Mouse (Mus musculus) myocyte (in vitro differentiated cells): ENCODE measurements around the gene Gm10354. TPM values are rescaled to one million over a fixed set of nuclear protein-coding genes. Genes with fewer than 3 reads are reported as not detected.
"Not testable (repeated sequence)": the region's sequence is repeated elsewhere in the genome, so short reads cannot be mapped to it uniquely, and the experiment has no call there.

ENCODE experiments used
- H3K27me3 ChIP-seq: one replicate; pipeline ENCODE4 v1.6.1; 2011; ENCODE audit not compliant: control insufficient read depth, insufficient read depth, insufficient read length
- H3K36me3 ChIP-seq: one replicate; pipeline ENCODE4 v1.6.1; 2011; ENCODE audit not compliant: control insufficient read depth, insufficient read depth
- H3K4me2 ChIP-seq: one replicate; pipeline ENCODE4 v1.6.1; 2011; ENCODE audit warnings: low read depth, control low read depth
- H3K4me3 ChIP-seq: one replicate; pipeline ENCODE4 v1.5.1; 2011; ENCODE audit warnings: mild to moderate bottlenecking, control low read depth, moderate library complexity
- H3K79me2 ChIP-seq: one replicate; pipeline ENCODE4 v1.6.1; 2011; ENCODE audit not compliant: control insufficient read depth, insufficient read depth
- H3ac ChIP-seq: one replicate; pipeline ENCODE4 v1.6.1; 2011; ENCODE audit not compliant: control insufficient read depth, insufficient read length
- polyA plus RNA-seq: library from polyadenylated mRNA; unstranded; fragments of >200 nt; fragmentation: generic; extraction: Trizol; gene quantifications from one replicate; pipeline ENCODE4 v1.2.1, GENCODE M21; 2012; ENCODE audit warnings: missing spikeins

Gm10354 gene
- polyA plus RNA-seq = not detected

DNA sequence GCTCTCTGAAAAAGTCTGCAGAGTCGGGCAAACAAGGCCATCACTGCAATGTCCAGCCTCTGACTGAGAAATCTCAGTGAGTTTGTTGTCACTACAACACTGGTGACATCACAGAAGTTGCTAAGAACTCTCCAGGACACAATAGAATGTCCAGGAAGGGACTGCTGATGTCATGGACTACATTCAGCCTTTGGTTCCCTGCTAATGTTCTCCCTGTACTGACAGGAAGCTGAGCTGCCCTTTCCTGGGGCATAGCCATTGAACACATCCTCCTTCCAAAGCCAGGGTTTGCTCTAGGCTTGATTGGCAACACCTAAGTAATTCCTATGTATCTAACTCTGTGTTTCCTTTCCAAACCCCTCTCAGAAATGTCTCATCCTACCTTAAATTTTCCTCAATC lies at the start of gene Gm10354:
TSS of gene Gm10354 (minus strand) at position 101 of the 400 bp plus-strand sequence.
- not testable (repeated sequence) for H3K4me3 ChIP-seq, H3K36me3 ChIP-seq, H3ac ChIP-seq, H3K79me2 ChIP-seq, H3K4me2 ChIP-seq, H3K27me3 ChIP-seq

DNA sequence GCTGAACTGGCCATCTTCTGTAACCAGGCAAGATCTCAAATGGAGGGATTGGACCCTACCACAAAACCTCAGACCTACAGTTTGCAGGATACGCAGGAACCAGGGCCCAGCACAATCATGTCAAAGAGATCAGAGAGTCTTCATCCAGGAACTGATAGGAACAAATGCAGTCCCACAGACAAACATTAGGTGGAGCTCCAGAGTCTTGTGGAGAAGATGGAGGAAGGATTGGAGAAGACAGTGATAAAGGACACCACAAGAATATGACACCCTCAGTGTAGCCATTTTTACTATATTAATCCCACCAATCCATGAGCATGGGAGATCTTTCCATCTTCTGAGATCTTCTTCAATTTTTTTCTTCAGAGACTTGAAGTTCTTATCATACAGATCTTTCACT lies 45.6 kb upstream of the Gm10354 start:
- not testable (repeated sequence) for H3K4me2 ChIP-seq

DNA sequence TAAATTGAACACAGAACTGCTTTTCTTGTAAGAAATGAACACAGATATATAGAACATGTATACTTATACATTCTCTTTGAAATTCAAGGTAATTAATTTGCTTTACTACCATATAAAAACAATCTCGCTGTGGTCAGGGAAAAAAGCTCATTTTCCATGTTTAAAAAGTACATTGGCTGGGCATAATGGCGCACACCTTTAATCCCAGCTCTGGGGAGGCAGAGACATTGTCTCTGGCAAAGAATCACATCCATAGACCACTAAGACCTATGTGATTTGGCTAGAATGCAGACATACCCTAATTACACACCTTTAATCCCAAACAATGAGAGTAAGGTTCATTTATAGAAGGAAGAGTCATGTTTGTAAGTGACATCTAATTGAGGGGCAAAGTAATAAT lies 41.3 kb upstream of the Gm10354 start:
- not testable (repeated sequence) for H3ac ChIP-seq, H3K4me3 ChIP-seq, H3K27me3 ChIP-seq, H3K79me2 ChIP-seq, H3K4me2 ChIP-seq, H3K36me3 ChIP-seq

More for the DNA sequence above, 45.6 kb upstream of the Gm10354 start:
- H3K36me3 ChIP-seq, H3ac ChIP-seq, H3K79me2 ChIP-seq, H3K27me3 ChIP-seq, H3K4me3 ChIP-seq: not testable (repeated sequence)

DNA sequence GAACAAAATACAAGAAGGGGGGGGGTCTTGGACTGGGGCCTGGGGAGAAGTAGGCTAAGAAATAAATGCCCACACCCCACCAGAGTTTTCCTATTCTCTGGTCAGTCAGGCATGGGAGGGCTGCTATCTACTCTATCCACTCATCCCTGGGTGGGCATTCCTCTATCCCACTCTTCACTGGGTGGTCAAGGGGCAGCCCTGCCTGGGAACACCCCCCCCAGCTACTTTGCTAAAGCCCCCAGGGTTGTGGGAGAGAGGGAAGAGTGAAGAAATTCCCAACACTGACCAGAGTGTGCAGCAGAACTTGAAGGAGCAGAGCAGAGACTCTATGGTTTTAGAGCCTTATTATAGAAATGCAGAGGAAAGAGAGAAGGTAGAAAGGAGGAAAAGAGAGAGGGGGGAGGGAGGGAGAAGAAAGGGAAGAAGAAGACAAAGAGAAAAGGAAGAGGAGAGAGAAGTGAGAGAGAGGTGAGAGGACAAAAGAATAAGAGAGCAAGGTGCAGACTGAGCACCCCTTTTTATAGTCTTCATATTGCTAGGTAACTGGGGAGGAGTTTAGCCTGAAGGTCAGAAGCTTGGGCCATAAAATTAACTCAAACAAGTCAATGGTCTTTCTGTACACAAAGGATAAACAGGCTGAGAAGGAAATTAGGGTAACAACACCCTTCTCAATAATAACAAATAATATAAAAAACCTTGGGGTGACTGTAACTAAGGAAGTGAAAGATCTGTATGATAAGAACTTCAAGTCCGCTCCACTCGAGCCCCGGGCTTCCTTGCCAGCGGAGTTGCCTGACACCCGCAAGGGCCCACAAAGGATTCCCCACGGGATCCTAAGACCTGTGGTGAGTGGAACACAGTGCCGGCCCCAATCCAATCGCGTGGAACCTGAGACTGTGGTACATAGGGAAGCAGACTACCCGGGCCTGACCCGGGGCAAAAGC lies 32.2 kb upstream of the Gm10354 start:
- not testable (repeated sequence) for H3K4me3 ChIP-seq, H3K36me3 ChIP-seq, H3K79me2 ChIP-seq, H3ac ChIP-seq, H3K4me2 ChIP-seq, H3K27me3 ChIP-seq

DNA sequence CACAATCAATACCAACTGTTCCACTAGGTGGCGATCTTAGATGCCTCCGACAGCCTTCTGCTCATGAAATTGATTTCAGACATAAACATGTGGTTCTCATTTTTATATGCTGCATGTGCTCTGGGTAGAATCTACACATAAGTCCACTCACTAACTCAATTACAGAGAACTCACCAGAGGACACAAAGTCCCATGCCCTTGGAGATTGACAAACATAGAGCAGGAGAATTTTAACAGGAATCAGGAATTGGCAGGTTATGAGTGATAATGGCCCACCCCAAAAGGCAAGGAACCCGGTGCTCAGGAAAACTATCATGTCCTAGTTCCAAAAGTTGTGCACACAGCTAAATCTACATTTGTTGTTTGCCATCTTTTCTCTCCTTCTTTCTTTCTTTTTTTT lies 28.2 kb upstream of the Gm10354 start:
- H3K4me3 ChIP-seq, H3ac ChIP-seq, H3K36me3 ChIP-seq, H3K79me2 ChIP-seq, H3K27me3 ChIP-seq, H3K4me2 ChIP-seq: not testable (repeated sequence)

DNA sequence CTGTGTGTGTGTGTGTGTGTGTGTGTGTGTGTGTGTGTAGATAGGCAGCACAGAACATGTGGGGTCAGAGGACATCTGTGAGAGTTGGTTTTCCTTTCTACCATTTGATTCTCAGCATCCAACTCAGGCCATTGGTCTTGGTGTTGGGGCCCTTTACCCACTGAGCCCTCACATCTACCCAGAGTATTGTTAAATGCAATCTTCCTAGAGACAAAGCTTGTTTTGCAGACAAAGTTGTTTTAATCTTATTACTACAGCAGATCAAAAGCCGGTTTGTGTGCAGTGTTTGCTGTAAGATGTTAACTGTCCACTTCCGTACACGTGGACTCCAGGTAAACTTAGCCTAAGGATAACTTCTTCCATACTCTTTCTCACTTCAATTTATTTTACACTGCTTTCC lies 27.6 kb upstream of the Gm10354 start:
- not testable (repeated sequence) for H3K36me3 ChIP-seq, H3K79me2 ChIP-seq, H3K4me3 ChIP-seq

DNA sequence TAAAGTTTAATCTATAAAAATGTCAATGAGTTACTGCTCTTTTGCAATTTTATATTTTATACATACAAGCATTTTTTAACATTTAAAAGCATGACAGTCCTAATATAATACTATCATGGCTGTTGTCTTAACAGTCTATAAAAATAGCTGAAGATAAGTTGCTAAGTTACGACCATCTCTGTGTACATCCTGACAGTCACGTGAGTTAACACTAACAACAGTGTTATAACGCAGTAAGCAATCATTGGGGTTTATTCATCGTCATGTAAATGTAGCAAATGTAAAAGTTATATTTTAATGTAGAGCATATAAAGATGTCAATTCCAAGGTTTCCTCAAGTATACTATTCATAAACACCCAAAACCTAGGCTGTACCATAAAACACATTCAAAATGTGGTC lies 26.8 kb upstream of the Gm10354 start:
- not testable (repeated sequence) for H3ac ChIP-seq, H3K79me2 ChIP-seq, H3K36me3 ChIP-seq, H3K4me3 ChIP-seq, H3K4me2 ChIP-seq, H3K27me3 ChIP-seq

More for the DNA sequence above, 27.6 kb upstream of the Gm10354 start:
- not testable (repeated sequence) for H3K4me2 ChIP-seq, H3ac ChIP-seq, H3K27me3 ChIP-seq

DNA sequence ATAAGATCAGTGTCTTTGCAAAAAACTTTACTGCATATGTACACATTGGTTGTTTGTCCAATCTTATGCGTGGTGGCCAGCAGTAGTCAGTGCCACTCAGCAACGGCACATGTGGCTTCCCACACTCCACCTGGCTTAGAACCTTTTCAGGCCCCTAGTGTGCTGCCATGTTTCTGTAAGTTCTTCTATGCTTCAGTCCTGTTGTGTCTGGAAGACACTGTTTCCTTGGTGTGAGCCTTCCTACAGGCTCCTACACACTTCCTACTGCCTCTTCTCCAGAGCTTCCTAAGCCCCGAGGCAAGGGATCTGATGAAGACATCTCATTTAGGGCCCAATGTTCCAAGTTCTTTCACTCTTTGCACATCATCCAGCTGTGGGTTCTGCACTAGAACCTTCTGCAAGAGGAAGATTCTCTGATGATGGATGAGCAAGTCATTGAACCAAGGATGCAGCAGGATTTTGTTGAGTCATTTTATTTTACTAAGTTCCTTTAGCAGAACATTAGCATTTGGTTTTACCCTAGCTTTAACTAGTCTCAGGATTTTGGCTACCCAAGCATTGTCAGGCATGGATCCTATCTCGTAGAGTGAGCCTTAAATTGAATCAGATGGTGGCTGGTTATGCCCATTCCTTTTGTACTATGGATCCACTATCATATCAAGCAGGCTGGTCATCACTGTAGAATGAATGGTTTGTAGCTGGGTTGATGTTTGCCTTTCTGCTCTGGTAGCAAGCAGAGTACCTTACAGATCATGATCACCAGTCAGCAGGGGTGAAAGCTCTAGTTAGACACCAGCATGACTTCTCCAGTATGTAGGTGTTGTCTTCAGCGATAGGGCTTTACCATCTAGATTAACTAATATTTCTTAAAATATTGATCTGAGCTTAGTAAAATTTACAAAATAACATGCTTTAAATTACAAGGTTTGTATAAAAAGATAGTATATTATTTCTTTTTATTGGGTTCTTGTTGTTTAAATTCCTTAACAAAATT lies 26.1 kb upstream of the Gm10354 start:
- H3K36me3 ChIP-seq, H3K79me2 ChIP-seq, H3K4me3 ChIP-seq, H3K4me2 ChIP-seq, H3ac ChIP-seq, H3K27me3 ChIP-seq: not testable (repeated sequence)

DNA sequence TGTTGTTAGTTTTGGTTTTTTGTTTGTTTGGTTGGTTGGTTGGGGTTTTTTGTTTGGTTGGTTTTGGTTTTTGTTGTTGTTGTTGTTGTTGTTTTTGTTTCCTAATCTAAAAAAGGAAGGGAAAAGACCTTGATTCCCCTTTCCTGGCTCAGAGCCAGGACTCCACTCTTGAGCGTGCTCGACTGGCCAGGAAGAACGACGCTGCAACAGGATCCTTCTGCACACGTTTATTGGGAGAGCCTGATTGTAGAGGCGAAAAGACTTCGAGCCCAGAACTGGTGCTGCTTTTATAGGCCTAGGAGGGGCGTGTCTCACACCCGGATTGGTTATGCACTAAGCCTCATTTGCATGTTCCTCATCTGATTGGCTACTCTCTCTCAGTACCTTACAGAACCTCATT lies 19.3 kb upstream of the Gm10354 start:
- not testable (repeated sequence) for H3K4me2 ChIP-seq, H3ac ChIP-seq, H3K79me2 ChIP-seq, H3K4me3 ChIP-seq, H3K36me3 ChIP-seq, H3K27me3 ChIP-seq

DNA sequence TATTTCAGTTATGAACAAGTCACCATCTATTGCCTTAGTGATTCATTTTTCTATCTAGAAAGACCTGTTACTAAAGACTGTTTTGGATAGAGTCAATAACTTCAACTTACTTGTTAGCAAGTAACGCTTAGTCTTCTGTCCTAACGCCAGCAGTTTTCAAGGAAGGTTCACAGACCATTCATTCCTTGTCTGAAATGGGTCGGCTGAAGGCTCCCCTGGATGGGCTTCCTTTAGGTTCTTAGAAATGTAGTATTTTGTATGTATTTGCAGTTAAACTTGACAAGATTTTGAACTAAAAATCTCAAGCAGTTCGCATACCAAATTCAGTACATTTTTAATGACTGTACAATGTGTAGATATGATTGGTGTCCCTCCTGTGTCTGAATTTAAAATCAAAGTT lies 18.8 kb upstream of the Gm10354 start:
- H3K4me2 ChIP-seq, H3K4me3 ChIP-seq, H3ac ChIP-seq, H3K27me3 ChIP-seq, H3K36me3 ChIP-seq, H3K79me2 ChIP-seq: not testable (repeated sequence)

DNA sequence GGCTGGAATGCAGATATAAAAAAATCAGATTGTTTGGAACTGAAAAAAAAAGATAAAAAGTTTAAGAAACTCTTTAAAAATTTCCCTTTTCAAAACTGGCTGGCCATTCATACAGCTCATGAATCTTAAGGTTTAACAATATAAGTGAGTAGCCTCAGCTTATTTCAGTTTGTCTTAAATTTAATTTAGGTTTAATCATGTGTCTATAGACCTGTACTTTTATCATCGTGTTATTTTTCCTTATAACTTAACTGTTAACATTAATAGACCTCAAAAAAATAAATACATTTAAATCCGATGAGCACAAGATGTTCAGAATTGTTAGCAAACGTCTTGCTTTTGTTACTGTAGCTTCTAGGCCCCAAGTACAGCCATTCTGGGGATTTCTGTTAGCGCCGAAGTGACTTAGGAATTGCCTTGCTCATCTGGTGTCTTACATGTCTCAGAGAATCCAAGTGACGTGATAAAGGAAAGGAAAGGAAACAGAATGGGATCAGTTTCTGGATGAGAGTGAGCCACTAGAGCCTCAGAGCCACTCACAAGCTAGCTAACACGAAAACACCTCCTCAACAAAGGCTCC lies 18.0 kb upstream of the Gm10354 start:
- H3K27me3 ChIP-seq, H3K36me3 ChIP-seq, H3K4me2 ChIP-seq, H3K4me3 ChIP-seq, H3ac ChIP-seq, H3K79me2 ChIP-seq: not testable (repeated sequence)

DNA sequence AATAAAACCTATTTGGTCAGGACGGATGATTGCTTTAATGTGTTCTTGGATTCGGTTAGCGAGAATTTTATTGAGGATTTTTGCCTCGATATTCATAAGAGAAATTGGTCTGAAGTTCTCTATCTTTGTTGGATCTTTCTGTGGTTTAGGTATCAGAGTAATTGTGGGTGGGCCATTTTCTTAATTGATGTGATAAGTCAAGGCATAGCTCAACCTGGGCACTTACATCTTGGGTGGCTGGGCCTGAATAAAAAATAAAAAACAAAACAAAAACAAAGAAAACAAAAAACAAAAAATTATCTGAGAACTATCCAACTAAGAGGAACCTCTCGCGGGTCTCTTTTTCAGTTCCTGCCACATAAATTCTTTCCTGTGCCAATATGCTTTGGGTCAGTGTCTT lies 15.4 kb upstream of the Gm10354 start:
- not testable (repeated sequence) for H3K4me2 ChIP-seq, H3K79me2 ChIP-seq, H3K36me3 ChIP-seq, H3K27me3 ChIP-seq, H3ac ChIP-seq, H3K4me3 ChIP-seq
